Mouse (Mus musculus) lung, embryonic 14.5 days (tissue): ENCODE measurements at regions not wholly inside any gene's neighbourhood (a gene's known extent, or its start where the extent isn't known, plus 50 kb on each side); places are given as distances from the start of the nearest gene placed in this dataset.

Experiments
- ATAC-seq: fragments of 200-750 bp; cut with Nextera tagmentation; 2 replicates; pipeline ENCODE4 v1.8.0; 2017; ENCODE audit warnings: mild to moderate bottlenecking, moderate TSS enrichment, moderate library complexity; ENCODE audit not compliant: insufficient read depth
- DNase-seq: peaks from one replicate; pipeline ENCODE4 v3.0.0-alpha.2; 2015
- H3K27ac ChIP-seq: fragments of 300-500 bp; sonication (generic); 2 replicates; pipeline ENCODE4 v1.5.1; 2014; ENCODE audit warnings: low read depth, mild to moderate bottlenecking, moderate library complexity
- H3K27me3 ChIP-seq: fragments of 300-500 bp; sonication (generic); 2 replicates; pipeline ENCODE4 v1.6.1; 2014; ENCODE audit warnings: low read length, control low read depth; ENCODE audit not compliant: insufficient read depth
- H3K36me3 ChIP-seq: fragments of 300-500 bp; sonication (generic); 2 replicates; pipeline ENCODE4 v1.6.1; 2014; ENCODE audit warnings: control low read depth; ENCODE audit not compliant: insufficient read depth
- H3K4me1 ChIP-seq: fragments of 300-500 bp; sonication (generic); 2 replicates; pipeline ENCODE4 v1.6.1; 2014; ENCODE audit warnings: antibody characterized with exemption, control low read depth; ENCODE audit not compliant: insufficient read depth
- H3K4me2 ChIP-seq: fragments of 300-500 bp; sonication (generic); 2 replicates; pipeline ENCODE4 v1.6.1; 2014; ENCODE audit warnings: mild to moderate bottlenecking
- H3K4me3 ChIP-seq: fragments of 300-500 bp; sonication (generic); 2 replicates; pipeline ENCODE4 v1.5.1; 2014; ENCODE audit warnings: low read depth, low read length
- H3K9ac ChIP-seq: fragments of 300-500 bp; sonication (generic); 2 replicates; pipeline ENCODE4 v1.6.1; 2014
- H3K9me3 ChIP-seq: fragments of 300-500 bp; sonication (generic); 2 replicates; pipeline ENCODE4 v1.6.1; 2016; ENCODE audit warnings: low read depth, low read length, control low read depth
- CTCF ChIP-seq: IDR thresholded peaks from 2 replicates; pipeline ENCODE4 v1.5.1; 2016; ENCODE audit warnings: antibody characterized with exemption, low read depth
- WGBS: fragments of 180-500 bp; shearing (Covaris S2); extraction: QIAGEN DNeasy Blood & Tissue Kit; methylation state at CpG from one replicate; pipeline ENCODE4 v1.1.7; 2014; 5-methylcytosine and 5-hydroxymethylcytosine counted together

- no peak for TF ChIP-seq CTCF
- DNase-seq (no peak), ATAC-seq (no peak)
- H3K4me1 ChIP-seq, result no peaks in the 10 kb centered on the region
- no peaks in the 10 kb centered on the region for H3K27me3 ChIP-seq
- no peak overlapping the region for H3K4me2 ChIP-seq
- 51% methylated on average over 6 of the region's 6 CpGs for WGBS
- peaks cover 3% of the 10 kb centered on the region; the same call in 1 of the 2 replicates for H3K9me3 ChIP-seq
- H3K27ac ChIP-seq, result no peak overlapping the region
- H3K9ac ChIP-seq, result no peak overlapping the region
- no peaks in the 10 kb centered on the region for H3K36me3 ChIP-seq
- no peak overlapping the region for H3K4me3 ChIP-seq
Observed at GRCm38 (mm10) chr14:105718676-105719441, 177.8 kb downstream of the Spry2 start.

GRCm38 (mm10) chr14:105717821-105718220, 178.8 kb downstream of the Spry2 start:
- Histone ChIP-seq H3K36me3 (no peaks in the 10 kb centered on the region), H3K9ac (no peak overlapping the region), H3K4me3 (no peak overlapping the region), H3K27me3 (no peaks in the 10 kb centered on the region), H3K9me3 (peaks cover 3% of the 10 kb centered on the region; the same call in 1 of the 2 replicates), H3K27ac (no peak overlapping the region), H3K4me2 (no peak overlapping the region), H3K4me1 (no peaks in the 10 kb centered on the region)
- ATAC-seq (no peak), DNase-seq (no peak)
- TF ChIP-seq CTCF, result no peak
- WGBS, result 49% methylated on average over 2 of the region's 2 CpGs

- no peak overlapping the region for H3K4me3 ChIP-seq
- ATAC-seq, result no peak
Observed at GRCm38 (mm10) chr14:105708691-105709090, 187.9 kb downstream of the Spry2 start.

GRCm38 (mm10) chr14:105706756-105707155, 189.9 kb downstream of the Spry2 start:
- no peak overlapping the region for H3K4me3 ChIP-seq
- H3K4me2 ChIP-seq, result no peak overlapping the region
- H3K27me3 ChIP-seq, result no peaks in the 10 kb centered on the region
- H3K9ac ChIP-seq, result no peak overlapping the region
- WGBS, result 93% methylated on average over 7 of the region's 7 CpGs
- no peak for TF ChIP-seq CTCF
- DNase-seq (no peak), ATAC-seq (no peak)
- H3K27ac ChIP-seq, result no peak overlapping the region
- H3K36me3 ChIP-seq, result no peaks in the 10 kb centered on the region
- H3K4me1 ChIP-seq, result no peaks in the 10 kb centered on the region
- H3K9me3 ChIP-seq, result no peaks in the 10 kb centered on the region

More at GRCm38 (mm10) chr14:105708691-105709090, 187.9 kb downstream of the Spry2 start:
- Histone ChIP-seq H3K27ac (no peak overlapping the region), H3K9me3 (no peaks in the 10 kb centered on the region), H3K36me3 (no peaks in the 10 kb centered on the region), H3K27me3 (no peaks in the 10 kb centered on the region), H3K4me2 (no peak overlapping the region), H3K4me1 (no peaks in the 10 kb centered on the region), H3K9ac (no peak overlapping the region)
- WGBS, result 71% methylated on average over 2 of the region's 2 CpGs
- DNase-seq, result no peak
- no peak for TF ChIP-seq CTCF

GRCm38 (mm10) chr14:105698616-105699015, 198.0 kb downstream of the Spry2 start:
- H3K4me2 ChIP-seq, result no peak overlapping the region
- H3K9me3 ChIP-seq, result no peaks in the 10 kb centered on the region
- no peak overlapping the region for H3K9ac ChIP-seq
- WGBS, result 26% methylated on average over 1 of the region's 1 CpGs
- ATAC-seq (no peak), DNase-seq (no peak)
- no peaks in the 10 kb centered on the region for H3K27me3 ChIP-seq
- H3K27ac ChIP-seq, result no peak overlapping the region
- H3K4me1 ChIP-seq, result no peaks in the 10 kb centered on the region
- H3K4me3 ChIP-seq, result no peak overlapping the region
- TF ChIP-seq CTCF, result no peak
- no peaks in the 10 kb centered on the region for H3K36me3 ChIP-seq

GRCm38 (mm10) chr14:105698086-105698485, 198.5 kb downstream of the Spry2 start:
- Histone ChIP-seq H3K4me3 (no peak overlapping the region), H3K27me3 (no peaks in the 10 kb centered on the region), H3K9me3 (no peaks in the 10 kb centered on the region), H3K27ac (no peak overlapping the region), H3K9ac (no peak overlapping the region), H3K4me2 (no peak overlapping the region), H3K36me3 (no peaks in the 10 kb centered on the region), H3K4me1 (no peaks in the 10 kb centered on the region)
- 85% methylated on average over 1 of the region's 1 CpGs for WGBS
- DNase-seq (no peak), ATAC-seq (no peak)
- no peak for TF ChIP-seq CTCF

GRCm38 (mm10) chr14:105697398-105697797, 199.2 kb downstream of the Spry2 start:
- Histone ChIP-seq H3K9me3 (no peaks in the 10 kb centered on the region), H3K4me3 (no peak overlapping the region), H3K4me2 (no peak overlapping the region), H3K4me1 (no peaks in the 10 kb centered on the region), H3K9ac (no peak overlapping the region), H3K36me3 (no peaks in the 10 kb centered on the region), H3K27me3 (no peaks in the 10 kb centered on the region), H3K27ac (no peak overlapping the region)
- no peak for DNase-seq
- no peak for ATAC-seq
- WGBS, result 87% methylated on average over 13 of the region's 13 CpGs
- no peak for TF ChIP-seq CTCF
